Mouse (Mus musculus): ENCODE data around the gene Fam189a1.

Fam189a1 gene

GRCm38 (mm10) chr7:65156514-65156911 is at the start of gene Fam189a1:
TSS of gene Fam189a1 (minus strand) at chr7:65156570.
- DNase-seq (ENCODE audit: low spot score), result no peak

- no peak for DNase-seq (ENCODE audit: low spot score)
Observed at GRCm38 (mm10) chr7:65206021-65206420, 49.7 kb upstream of the Fam189a1 start.

- no peak for DNase-seq (ENCODE audit: low spot score)
Observed at GRCm38 (mm10) chr7:65202719-65203118, 46.3 kb upstream of the Fam189a1 start.

GRCm38 (mm10) chr7:65180694-65181093 is 24.3 kb upstream of the Fam189a1 start:
- DNase-seq (ENCODE audit: low spot score), result no peak

GRCm38 (mm10) chr7:65170762-65171161 is 14.4 kb upstream of the Fam189a1 start:
- DNase-seq (ENCODE audit: low spot score), result no peak

GRCm38 (mm10) chr7:65157031-65158025 is 958 bp upstream of the Fam189a1 start:
- no peak for DNase-seq (ENCODE audit: low spot score)

- no peak for DNase-seq (ENCODE audit: low spot score)
Observed at GRCm38 (mm10) chr7:65155628-65156513, 499 bp downstream of the Fam189a1 start.

- DNase-seq (ENCODE audit: low spot score), result peak; percentile 33
Observed at GRCm38 (mm10) chr7:65154576-65154975, 1.8 kb downstream of the Fam189a1 start.

GRCm38 (mm10) chr7:65153846-65154245 is 2.5 kb downstream of the Fam189a1 start:
- no peak for DNase-seq (ENCODE audit: low spot score)

- DNase-seq (ENCODE audit: low spot score), result no peak
Observed at GRCm38 (mm10) chr7:65151526-65151925, 4.8 kb downstream of the Fam189a1 start.

GRCm38 (mm10) chr7:65149040-65149439 is 7.3 kb downstream of the Fam189a1 start:
- DNase-seq (ENCODE audit: low spot score), result no peak

GRCm38 (mm10) chr7:65144881-65145280 is 11.5 kb downstream of the Fam189a1 start:
- DNase-seq (ENCODE audit: low spot score), result no peak

GRCm38 (mm10) chr7:65141907-65142698 is 14.3 kb downstream of the Fam189a1 start:
- DNase-seq (ENCODE audit: low spot score), result no peak

- no peak for DNase-seq (ENCODE audit: low spot score)
Observed at GRCm38 (mm10) chr7:65140832-65141231, 15.5 kb downstream of the Fam189a1 start.

- DNase-seq (ENCODE audit: low spot score), result no peak
Observed at GRCm38 (mm10) chr7:65140099-65140498, 16.3 kb downstream of the Fam189a1 start.

GRCm38 (mm10) chr7:65123766-65124165 is 32.6 kb downstream of the Fam189a1 start:
- DNase-seq (ENCODE audit: low spot score), result peak; percentile 49

GRCm38 (mm10) chr7:65116903-65117302 is 39.5 kb downstream of the Fam189a1 start:
- DNase-seq (ENCODE audit: low spot score), result no peak

GRCm38 (mm10) chr7:65115366-65115765 is 41.0 kb downstream of the Fam189a1 start:
- no peak for DNase-seq (ENCODE audit: low spot score)

- DNase-seq (ENCODE audit: low spot score), result peak; percentile 66
Observed at GRCm38 (mm10) chr7:65111664-65112063, 44.7 kb downstream of the Fam189a1 start.

- no peak for DNase-seq (ENCODE audit: low spot score)
Observed at GRCm38 (mm10) chr7:65105566-65105965, 50.8 kb downstream of the Fam189a1 start.

GRCm38 (mm10) chr7:65105097-65105467 is 51.3 kb downstream of the Fam189a1 start:
- DNase-seq (ENCODE audit: low spot score), result no peak
